ENCODE assay signal across 16 mouse cellular contexts in the genomic region with DNA sequence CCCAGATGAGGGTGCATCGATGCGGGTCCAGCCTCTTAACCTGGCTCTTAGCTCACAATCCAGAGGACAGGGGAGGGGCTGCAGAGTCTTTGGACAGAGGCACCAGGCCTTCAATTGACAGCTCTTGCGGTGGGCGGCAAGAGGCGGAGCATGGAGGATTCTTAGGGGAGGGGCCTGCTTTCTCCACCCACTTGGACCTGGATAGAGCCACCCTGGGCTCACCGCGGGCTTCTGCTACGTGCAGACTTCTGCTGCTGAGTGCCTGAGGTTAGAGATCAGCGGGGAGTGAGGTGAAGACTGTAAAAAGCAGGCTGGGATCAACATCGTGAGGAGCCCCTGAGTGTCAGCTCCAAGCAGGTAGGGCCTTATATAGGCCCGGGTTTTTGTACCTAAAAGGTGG. TPM values are rescaled to one million over a fixed set of nuclear protein-coding genes. Genes with fewer than 3 reads are reported as not detected.
A peak's percentile ranks its signal among the peaks of the same experiment; 100 is the strongest.
DNase-seq lines count a peak whose midpoint lies in the region; ATAC-seq and TF ChIP-seq lines count a peak whose summit lies in the region.
"Had no signal": no experiment of that assay in that cellular context is flagged by ENCODE, and none has a peak within 500 bp of the region (broad histone marks: within the 10 kb centered on the region; RNA-seq: fewer than 3 reads in every experiment).

A gene (minus strand): TSS at position 49 of the 400 bp plus-strand sequence.

- H3K27ac ChIP-seq in forebrain, embryonic 10.5 days, result no peak within 1 kb of the TSS
- no peak within 1 kb of the TSS for H3K27ac ChIP-seq in forebrain, embryonic 16.5 days (ENCODE audit: low read length)
- no peak within 1 kb of the TSS for H3K27ac ChIP-seq in liver, postnatal 0 days (ENCODE audit: low read depth)
- H3K27ac ChIP-seq in embryonic facial prominence, embryonic 11.5 days (replicated peaks; ENCODE audit: low read depth, low read length), result no peak within 1 kb of the TSS
- no peak within 1 kb of the TSS for H3K27ac ChIP-seq in liver, embryonic 16.5 days (ENCODE audit: low read length)
- H3K27ac ChIP-seq: heart, adult 2 months had no signal

- 0 out of 2 replicates have a peak, but pooled peaks cover 3% of the 10 kb centered on the region for H3K36me3 ChIP-seq in forebrain, embryonic 10.5 days (replicated peaks)
- H3K36me3 ChIP-seq in forebrain, embryonic 16.5 days (ENCODE audit: control insufficient read depth, insufficient read depth), result no peaks in the 10 kb centered on the region
- no peaks in the 10 kb centered on the region for H3K36me3 ChIP-seq in liver, postnatal 0 days (replicated peaks; ENCODE audit: insufficient read depth, low read length)
- no peaks in the 10 kb centered on the region for H3K36me3 ChIP-seq in embryonic facial prominence, embryonic 11.5 days (replicated peaks; ENCODE audit: control insufficient read depth, insufficient read depth, low read depth, low read length)
- no peaks in the 10 kb centered on the region for H3K36me3 ChIP-seq in liver, embryonic 16.5 days (ENCODE audit: control insufficient read depth, insufficient read depth)

- no peaks in the 10 kb centered on the region for H3K9me3 ChIP-seq in forebrain, embryonic 10.5 days
- no peaks in the 10 kb centered on the region for H3K9me3 ChIP-seq in forebrain, embryonic 16.5 days (ENCODE audit: control insufficient read depth, low read length)
- H3K9me3 ChIP-seq in liver, postnatal 0 days (ENCODE audit: low read length), result no peaks in the 10 kb centered on the region
- no peaks in the 10 kb centered on the region for H3K9me3 ChIP-seq in embryonic facial prominence, embryonic 11.5 days (replicated peaks; ENCODE audit: control insufficient read depth, low read length)
- no peaks in the 10 kb centered on the region for H3K9me3 ChIP-seq in liver, embryonic 16.5 days (replicated peaks; ENCODE audit: control insufficient read depth, low read length)
- H3K9me3 ChIP-seq: G1E had no signal

- H3K4me2 ChIP-seq in forebrain, embryonic 16.5 days (ENCODE audit: low read length), result no peak within 1 kb of the TSS
- H3K4me2 ChIP-seq in liver, postnatal 0 days (ENCODE audit: low read depth, low read length), result no peak within 1 kb of the TSS
- no peak within 1 kb of the TSS for H3K4me2 ChIP-seq in embryonic facial prominence, embryonic 11.5 days (ENCODE audit: low read depth, low read length)
- no peak within 1 kb of the TSS for H3K4me2 ChIP-seq in liver, embryonic 16.5 days (ENCODE audit: low read depth, low read length)

- TF ChIP-seq CTCF in liver, postnatal 0 days (IDR thresholded peaks at IDR 0.05; ENCODE audit: low read depth), result no peak

- no peak for DNase-seq in forebrain, embryonic 10.5 days (ENCODE audit: extremely low spot score, low spot score)
- DNase-seq in liver, result peak; percentile 24
- DNase-seq in liver, postnatal 0 days, result no peak
- DNase-seq in embryonic facial prominence, embryonic 11.5 days (ENCODE audit: low spot score), result peak; percentile 18
- DNase-seq in gastrocnemius, postnatal 14 days, result no peak
- DNase-seq in gastrocnemius, postnatal 10 days, result no peak
- DNase-seq: adrenal gland, adult 2 months; cerebellum, adult 11 months; heart, adult 2 months; spleen, adult 18-20 months; thymus, postnatal 25 days had no signal

- no peak; the same call in 1 of the 2 replicates for ATAC-seq in forebrain, embryonic 16.5 days
- no peak for ATAC-seq in liver, postnatal 0 days
- no peak for ATAC-seq in embryonic facial prominence, embryonic 11.5 days (replicated peaks; ENCODE audit: insufficient number of reproducible peaks, low FRiP score, low TSS enrichment, low read depth)
- ATAC-seq in liver, embryonic 16.5 days (ENCODE audit: low read depth), result peak; percentile 47; the same call in 1 of the 2 replicates

- intact Hi-C loops in gastrocnemius, postnatal 14 days (cut with DNase I; ENCODE audit: low total_unique reads), result no loop called here

- no peak within 1 kb of the TSS for H3K9ac ChIP-seq in forebrain, embryonic 16.5 days (replicated peaks; ENCODE audit: low read depth, low read length)
- no peak within 1 kb of the TSS for H3K9ac ChIP-seq in liver, postnatal 0 days (replicated peaks)
- no peak within 1 kb of the TSS for H3K9ac ChIP-seq in embryonic facial prominence, embryonic 11.5 days (replicated peaks; ENCODE audit: low read length)
- H3K9ac ChIP-seq in liver, embryonic 16.5 days (ENCODE audit: low read depth, low read length), result no peak within 1 kb of the TSS

- no peak for TF ChIP-seq EP300 in liver, postnatal 0 days (IDR thresholded peaks at IDR 0.05; ENCODE audit: low read depth)

- H3K27me3 ChIP-seq in forebrain, embryonic 10.5 days (ENCODE audit: poor library complexity, severe bottlenecking), result peaks cover 4% of the 10 kb centered on the region; the same call in 1 of the 2 replicates
- no peaks in the 10 kb centered on the region for H3K27me3 ChIP-seq in forebrain, embryonic 16.5 days (replicated peaks; ENCODE audit: control insufficient read depth, insufficient read depth, low read length)
- no peaks in the 10 kb centered on the region for H3K27me3 ChIP-seq in liver, postnatal 0 days (ENCODE audit: insufficient read depth, low read length)
- H3K27me3 ChIP-seq in embryonic facial prominence, embryonic 11.5 days (ENCODE audit: control insufficient read depth, insufficient read depth, low read length), result no peaks in the 10 kb centered on the region
- H3K27me3 ChIP-seq in liver, embryonic 16.5 days (ENCODE audit: control insufficient read depth, insufficient read depth, low read depth, low read length), result no peaks in the 10 kb centered on the region

- peaks cover 13% of the 10 kb centered on the region for H3K4me1 ChIP-seq in forebrain, embryonic 10.5 days
- no peaks in the 10 kb centered on the region for H3K4me1 ChIP-seq in forebrain, embryonic 16.5 days (replicated peaks; ENCODE audit: control insufficient read depth, insufficient read depth, low read length)
- no peaks in the 10 kb centered on the region for H3K4me1 ChIP-seq in liver, postnatal 0 days (ENCODE audit: insufficient read depth)
- no peaks in the 10 kb centered on the region for H3K4me1 ChIP-seq in embryonic facial prominence, embryonic 11.5 days (ENCODE audit: control insufficient read depth, insufficient read depth, low read length)
- no peaks in the 10 kb centered on the region for H3K4me1 ChIP-seq in liver, embryonic 16.5 days (ENCODE audit: control insufficient read depth, low read depth, low read length)

- H3K4me3 ChIP-seq in forebrain, embryonic 10.5 days, result 0 out of 2 replicates have a peak within 1 kb of the TSS, but pooled peaks have one; percentile 3
- H3K4me3 ChIP-seq in forebrain, embryonic 16.5 days (replicated peaks; ENCODE audit: low read length), result no peak within 1 kb of the TSS
- no peak within 1 kb of the TSS for H3K4me3 ChIP-seq in liver, postnatal 0 days (ENCODE audit: low read depth, low read length)
- no peak within 1 kb of the TSS for H3K4me3 ChIP-seq in embryonic facial prominence, embryonic 11.5 days (ENCODE audit: low read depth, low read length)
- no peak within 1 kb of the TSS for H3K4me3 ChIP-seq in liver, embryonic 16.5 days (ENCODE audit: low read depth, low read length)
- H3K4me3 ChIP-seq: heart, adult 2 months had no signal

- WGBS in forebrain, embryonic 10.5 days, result 10% methylated on average over 11 of the region's 11 CpGs
- WGBS in forebrain, embryonic 16.5 days, result 9% methylated on average over 11 of the region's 11 CpGs
- WGBS in liver, postnatal 0 days (ENCODE audit: insufficient replicate concordance), result 16% methylated on average over 11 of the region's 11 CpGs
- 11% methylated on average over 11 of the region's 11 CpGs for WGBS in embryonic facial prominence, embryonic 11.5 days
- WGBS in liver, embryonic 16.5 days (ENCODE audit: insufficient replicate concordance), result 20% methylated on average over 11 of the region's 11 CpGs

RNA-seq across cellular contexts. Expression of the gene that starts here (rescaled TPM):
- polyA plus RNA-seq in forebrain, embryonic 10.5 days (2016; fragmentation: Nextera tagmentation; extraction: Ambion mirVana), result not detected in 2 replicates
- polyA plus RNA-seq in forebrain, embryonic 16.5 days (2015; fragmentation: Nextera tagmentation; extraction: Ambion mirVana), result 0.39 and 0.49 TPM in 2 replicates
- polyA plus RNA-seq in liver, postnatal 0 days (2015; fragmentation: Nextera tagmentation; extraction: Ambion mirVana), result not detected in 2 replicates
- polyA plus RNA-seq in embryonic facial prominence, embryonic 11.5 days (2014; fragmentation: Nextera tagmentation; extraction: Ambion mirVana), result not detected in 2 replicates
- polyA plus RNA-seq in liver, embryonic 16.5 days (2015; fragmentation: Nextera tagmentation; extraction: Ambion mirVana), result not detected in 2 replicates
- not detected for total RNA-seq in gastrocnemius, postnatal 14 days (2021)
- total RNA-seq in gastrocnemius, postnatal 10 days (2021), result not detected
- total RNA-seq: adrenal gland, adult 2 months; G1E; heart, adult 2 months; neutrophil, adult 5-6 weeks had no signal
- polyA plus RNA-seq: G1E; intestine, embryonic 14.5 days had no signal

Comparison
In these comparisons a context has a peak if more than half of its experiments do, and no peak if none do; other contexts are left out.
1. Peak in DNase-seq in embryonic facial prominence, embryonic 11.5 days; RNA of the gene not detected or under 1 TPM.
2. Peak in ATAC-seq in liver, embryonic 16.5 days; RNA of the gene not detected or under 1 TPM.